13 mouse cellular contexts compared by ENCODE assay signal in genomic region chr10:16088210-16088609, GRCm38 (mm10).
"Had no signal": no experiment of that assay in that cellular context is flagged by ENCODE, and none has a peak within 500 bp of the region (broad histone marks: within the 10 kb centered on the region; RNA-seq: fewer than 3 reads in every experiment).

No protein-coding gene starts in this region.

- H3K36me3 ChIP-seq: limb, embryonic 12.5 days; midbrain, embryonic 10.5 days had no signal

- H3K9me3 ChIP-seq: limb, embryonic 12.5 days; midbrain, embryonic 10.5 days had no signal

- H3K4me2 ChIP-seq: limb, embryonic 12.5 days; liver, embryonic 11.5 days; lung, embryonic 14.5 days had no signal

- H3K27me3 ChIP-seq: limb, embryonic 12.5 days had no signal

- DNase-seq: kidney, adult 9 months; kidney, postnatal 36 days; layer of hippocampus, adult 9-11 months; layer of hippocampus, postnatal 36 days; lung, embryonic 14.5 days; lung, postnatal 10 days; lung, postnatal 4 days; midbrain, embryonic 14.5 days; right cerebral cortex, postnatal 14 days had no signal

- H3K9ac ChIP-seq: limb, embryonic 12.5 days; lung, embryonic 14.5 days had no signal

- H3K4me1 ChIP-seq: limb, embryonic 12.5 days; midbrain, embryonic 10.5 days had no signal

- H3K27ac ChIP-seq: kidney, postnatal 0 days; limb, embryonic 12.5 days; midbrain, embryonic 10.5 days had no signal

- H3K4me3 ChIP-seq: limb, embryonic 12.5 days; midbrain, embryonic 10.5 days had no signal
